ENCODE assay signal across 21 mouse cellular contexts in the genomic region with DNA sequence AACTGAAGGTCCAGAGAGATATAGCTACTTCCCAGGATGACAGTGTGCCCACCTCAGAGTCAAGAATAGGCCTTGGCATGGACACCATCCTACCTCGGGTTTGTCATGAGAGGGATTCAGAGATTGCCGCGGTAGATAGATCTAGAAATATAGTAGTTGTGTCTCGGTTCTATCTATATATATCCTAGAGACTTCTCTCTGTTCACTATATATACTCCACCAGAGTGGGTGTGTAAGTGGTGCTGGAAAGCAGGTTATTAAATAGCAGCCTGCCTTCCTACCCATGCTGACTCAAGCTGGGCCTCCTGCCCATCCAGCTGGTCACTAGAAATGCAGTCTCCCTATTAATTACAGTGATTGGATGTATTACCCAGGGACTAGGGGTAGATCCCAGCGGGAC. TPM values are rescaled to one million over a fixed set of nuclear protein-coding genes. Genes with fewer than 3 reads are reported as not detected.
DNase-seq lines count a peak whose midpoint lies in the region; ATAC-seq lines count a peak whose summit lies in the region.
"Had no signal": no experiment of that assay in that cellular context is flagged by ENCODE, and none has a peak within 500 bp of the region (broad histone marks: within the 10 kb centered on the region; RNA-seq: fewer than 3 reads in every experiment).

No protein-coding gene starts in this region.

- H3K36me3 ChIP-seq in forebrain, embryonic 10.5 days (replicated peaks): peaks cover 18% of the 10 kb centered on the region
- peaks cover 7% of the 10 kb centered on the region; the same call in 1 of the 2 replicates for H3K36me3 ChIP-seq in forebrain, embryonic 13.5 days (ENCODE audit: poor library complexity, severe bottlenecking)
- H3K36me3 ChIP-seq in lung, embryonic 15.5 days: no peaks in the 10 kb centered on the region
- H3K36me3 ChIP-seq: G1E; limb, embryonic 15.5 days had no signal

- peaks cover 89% of the 10 kb centered on the region for H3K4me1 ChIP-seq in forebrain, embryonic 10.5 days
- H3K4me1 ChIP-seq in forebrain, embryonic 13.5 days: peaks cover 60% of the 10 kb centered on the region
- peaks cover 40% of the 10 kb centered on the region for H3K4me1 ChIP-seq in lung, embryonic 15.5 days

- peak overlapping the region; percentile 100; the same call in 1 of the 2 replicates for H3K27ac ChIP-seq in forebrain, embryonic 10.5 days
- H3K27ac ChIP-seq in forebrain, embryonic 13.5 days: no peak overlapping the region
- peak overlapping the region; percentile 61; the same call in 1 of the 2 replicates for H3K27ac ChIP-seq in lung, embryonic 15.5 days
- H3K27ac ChIP-seq: kidney, postnatal 0 days; limb, embryonic 15.5 days; neural tube, embryonic 12.5 days had no signal

- no peak overlapping the region for H3K4me2 ChIP-seq in forebrain, embryonic 13.5 days
- H3K4me2 ChIP-seq in lung, embryonic 15.5 days: no peak overlapping the region
- H3K4me2 ChIP-seq: limb, embryonic 15.5 days; neural tube, embryonic 12.5 days had no signal

- H3K9ac ChIP-seq in forebrain, embryonic 13.5 days: no peak overlapping the region
- H3K9ac ChIP-seq in lung, embryonic 15.5 days: no peak overlapping the region
- H3K9ac ChIP-seq: limb, embryonic 15.5 days; neural tube, embryonic 12.5 days had no signal

- no peaks in the 10 kb centered on the region for H3K9me3 ChIP-seq in forebrain, embryonic 10.5 days
- H3K9me3 ChIP-seq in forebrain, embryonic 13.5 days (replicated peaks): no peaks in the 10 kb centered on the region
- H3K9me3 ChIP-seq in lung, embryonic 15.5 days: no peaks in the 10 kb centered on the region
- H3K9me3 ChIP-seq: G1E; limb, embryonic 15.5 days; neural tube, embryonic 12.5 days had no signal

- 92% methylated on average over 5 of the region's 5 CpGs for WGBS in forebrain, embryonic 10.5 days
- 89% methylated on average over 5 of the region's 5 CpGs for WGBS in forebrain, embryonic 13.5 days
- 85% methylated on average over 5 of the region's 5 CpGs for WGBS in lung, embryonic 15.5 days

- peaks cover 50% of the 10 kb centered on the region for H3K27me3 ChIP-seq in forebrain, embryonic 10.5 days (ENCODE audit: poor library complexity, severe bottlenecking)
- no peaks in the 10 kb centered on the region for H3K27me3 ChIP-seq in forebrain, embryonic 13.5 days
- H3K27me3 ChIP-seq in lung, embryonic 15.5 days: no peaks in the 10 kb centered on the region; the same call in 1 of the 2 replicates
- H3K27me3 ChIP-seq: neural tube, embryonic 12.5 days had no signal

- no peak overlapping the region for H3K4me3 ChIP-seq in forebrain, embryonic 10.5 days
- no peak overlapping the region for H3K4me3 ChIP-seq in forebrain, embryonic 13.5 days
- H3K4me3 ChIP-seq in lung, embryonic 15.5 days: no peak overlapping the region
- H3K4me3 ChIP-seq: limb, embryonic 15.5 days; neural tube, embryonic 12.5 days had no signal

- ATAC-seq in forebrain, embryonic 13.5 days: no peak
- no peak for ATAC-seq in lung, embryonic 15.5 days (ENCODE audit: borderline replicate concordance, extremely low read depth, low FRiP score, low TSS enrichment)
- ATAC-seq in monocyte, adult 5-6 weeks (replicated peaks; ENCODE audit: insufficient number of reproducible peaks, low FRiP score, low TSS enrichment, poor library complexity, severe bottlenecking): no peak

- DNase-seq in forebrain, embryonic 10.5 days (ENCODE audit: extremely low spot score, low spot score): no peak
- no peak for DNase-seq in lung, postnatal 25 days (ENCODE audit: low spot score)
- DNase-seq in left cerebral cortex, postnatal 25 days (ENCODE audit: low spot score in 2 of 2): peak; percentile 56 to 88
- DNase-seq in telencephalon, adult 2 months (ENCODE audit: low read depth, low spot score): peak; percentile 75
- no peak for DNase-seq in spleen, adult 18-20 months
- DNase-seq: adrenal gland, postnatal 14 days; lung, adult 2 months; thymus, postnatal 36 days had no signal

- intact Hi-C loops in left cerebral cortex, postnatal 25 days (cut with DNase I): no loop called here

RNA-seq across cellular contexts. Expression of a gene that starts 11.5 kb away (rescaled TPM):
- polyA plus RNA-seq in forebrain, embryonic 10.5 days (2016; fragmentation: Nextera tagmentation; extraction: Ambion mirVana): 1.8 and 3.3 TPM in 2 replicates
- 3.4 and 3.9 TPM in 2 replicates for polyA plus RNA-seq in forebrain, embryonic 13.5 days (2015; fragmentation: Nextera tagmentation; extraction: Ambion mirVana)
- 0.52 and 0.69 TPM in 2 replicates for polyA plus RNA-seq in lung, embryonic 15.5 days (2015; fragmentation: Nextera tagmentation; extraction: Ambion mirVana)
- total RNA-seq in left cerebral cortex, postnatal 25 days (2021): 1 to 10 TPM; 4.7 to 5.8 TPM
- total RNA-seq in monocyte, adult 5-6 weeks (2017): not detected in 3 replicates
- total RNA-seq: gastrocnemius, adult 8-10 months; heart, postnatal 25 days; megakaryocyte progenitor cell, adult 5-6 weeks had no signal
- polyA plus RNA-seq: G1E; lung, adult 2 months had no signal

RNA-seq across cellular contexts. Expression of a gene that starts 11.5 kb away (rescaled TPM):
- polyA plus RNA-seq in forebrain, embryonic 10.5 days (2016; fragmentation: Nextera tagmentation; extraction: Ambion mirVana): 4.1 and 4.2 TPM in 2 replicates
- 14.3 and 17.0 TPM in 2 replicates for polyA plus RNA-seq in forebrain, embryonic 13.5 days (2015; fragmentation: Nextera tagmentation; extraction: Ambion mirVana)
- polyA plus RNA-seq in lung, embryonic 15.5 days (2015; fragmentation: Nextera tagmentation; extraction: Ambion mirVana): 1.7 and 2.0 TPM in 2 replicates
- 1 to 10 TPM; 4.2 to 7.3 TPM for total RNA-seq in left cerebral cortex, postnatal 25 days (2021)
- total RNA-seq in monocyte, adult 5-6 weeks (2017): 1.8 TPM in 1 of 3 replicates, not detected in the others
- total RNA-seq: adrenal gland, postnatal 14 days; heart, postnatal 25 days; megakaryocyte progenitor cell, adult 5-6 weeks had no signal
- polyA plus RNA-seq: G1E; lung, adult 2 months had no signal

RNA-seq across cellular contexts. Expression of a gene that starts 26.8 kb away (rescaled TPM):
- not detected in 2 replicates for polyA plus RNA-seq in forebrain, embryonic 10.5 days (2016; fragmentation: Nextera tagmentation; extraction: Ambion mirVana)
- 1.0 and 1.1 TPM in 2 replicates for polyA plus RNA-seq in forebrain, embryonic 13.5 days (2015; fragmentation: Nextera tagmentation; extraction: Ambion mirVana)
- not detected in 2 replicates for polyA plus RNA-seq in lung, embryonic 15.5 days (2015; fragmentation: Nextera tagmentation; extraction: Ambion mirVana)
- not detected for total RNA-seq in left cerebral cortex, postnatal 25 days (2021)
- total RNA-seq in monocyte, adult 5-6 weeks (2017): not detected in 3 replicates
- total RNA-seq: adrenal gland, postnatal 14 days; G1E; gastrocnemius, adult 8-10 months; heart, postnatal 25 days; layer of hippocampus, postnatal 14 days; megakaryocyte progenitor cell, adult 5-6 weeks had no signal
- polyA plus RNA-seq: G1E; intestine, embryonic 14.5 days; kidney, postnatal 0 days; limb, embryonic 15.5 days; lung, adult 2 months; stomach, embryonic 16.5 days had no signal

Comparison
In these comparisons a context has a peak if more than half of its experiments do, and no peak if none do; other contexts are left out.
1. DNase-seq: peak in left cerebral cortex, postnatal 25 days (2 of 2) and telencephalon, adult 2 months (single experiment); none in forebrain, embryonic 10.5 days (single experiment), lung, postnatal 25 days (single experiment) and spleen, adult 18-20 months (0 of 2).